Mouse (Mus musculus) MEL (cell line): ENCODE results near the gene Dnaja3.

Experiments
- CHD1 ChIP-seq: IDR thresholded peaks from 2 replicates; pipeline ENCODE4 v1.6.1; 2012; ENCODE audit warnings: low read depth, mild to moderate bottlenecking, inconsistent platforms, low read length, improper control_type of control experiment
- CTCF ChIP-seq, 3 experiments: IDR thresholded peaks in 2 of 3; conservative IDR thresholded peaks in 1 of 3; 2 replicates each; pipeline ENCODE4 v1.5.1; 2011 to 2012; ENCODE audit warnings: low read length in 3 of 3, low read depth in 2 of 3, mild to moderate bottlenecking in 2 of 3, improper control_type of control experiment in 1 of 3, inconsistent platforms in 1 of 3, mixed read lengths in 1 of 3, moderate library complexity in 1 of 3; ENCODE audit not compliant: control insufficient read depth in 1 of 3, insufficient read depth in 1 of 3, poor library complexity in 1 of 3, severe bottlenecking in 1 of 3
- EP300 ChIP-seq, 2 experiments: IDR thresholded peaks; 2 replicates each; pipeline ENCODE4 v1.6.1; 2011; ENCODE audit warnings: improper control_type of control experiment in 2 of 2, low read length in 2 of 2, low read depth in 1 of 2, mild to moderate bottlenecking in 1 of 2
- KAT2A ChIP-seq: conservative IDR thresholded peaks from 2 replicates; pipeline ENCODE4 v1.6.1; 2012; ENCODE audit warnings: low read depth, low read length, improper control_type of control experiment, inconsistent platforms
- MAFK ChIP-seq: IDR thresholded peaks from 2 replicates; pipeline ENCODE4 v1.6.1; 2011; ENCODE audit warnings: low read depth, mild to moderate bottlenecking, low read length, improper control_type of control experiment, borderline replicate concordance
- MXI1 ChIP-seq: IDR thresholded peaks from 2 replicates; pipeline ENCODE4 v1.6.1; 2011; ENCODE audit warnings: mild to moderate bottlenecking, low read depth, low read length, improper control_type of control experiment
- POLR2A ChIP-seq, 2 experiments: IDR thresholded peaks; 2 replicates each; pipeline ENCODE4 v1.6.1; 2011 to 2012; ENCODE audit warnings: low read length in 2 of 2, mild to moderate bottlenecking in 2 of 2, control low read depth in 1 of 2, improper control_type of control experiment in 1 of 2, low read depth in 1 of 2, moderate library complexity in 1 of 2; ENCODE audit not compliant: control insufficient read depth in 1 of 2, insufficient read depth in 1 of 2, poor library complexity in 1 of 2
- POLR2AphosphoS2 ChIP-seq: IDR thresholded peaks from 2 replicates; pipeline ENCODE4 v1.6.1; 2011; ENCODE audit warnings: low read length, improper control_type of control experiment
- RCOR1 ChIP-seq: IDR thresholded peaks from 2 replicates; pipeline ENCODE4 v1.6.1; 2012; ENCODE audit warnings: low read depth, mild to moderate bottlenecking, inconsistent platforms, low read length, improper control_type of control experiment
- SIN3A ChIP-seq: IDR thresholded peaks from 2 replicates; pipeline ENCODE4 v1.6.1; 2012; ENCODE audit warnings: low read length, improper control_type of control experiment, inconsistent platforms
- TAL1 ChIP-seq: IDR thresholded peaks from 2 replicates; pipeline ENCODE4 v1.6.1; 2012; ENCODE audit warnings: mild to moderate bottlenecking, inconsistent platforms, low read length, moderate library complexity, mixed read lengths
- TBP ChIP-seq: IDR thresholded peaks from 2 replicates; pipeline ENCODE4 v1.8.0; 2011; ENCODE audit warnings: low read depth, low read length, improper control_type of control experiment
- USF1 ChIP-seq: IDR thresholded peaks from 2 replicates; pipeline ENCODE4 v1.6.1; 2014; ENCODE audit warnings: low read depth, mild to moderate bottlenecking, inconsistent platforms, low read length, improper control_type of control experiment, moderate library complexity
- ZNF384 ChIP-seq: IDR thresholded peaks from 2 replicates; pipeline ENCODE4 v1.6.1; 2012; ENCODE audit warnings: low read depth, mild to moderate bottlenecking, inconsistent platforms, low read length, improper control_type of control experiment

- TF ChIP-seq CTCF (IDR thresholded peaks at IDR 0.05 in 2 of 3, conservative IDR thresholded peaks at IDR 0.05 in 1 of 3; ENCODE audit: control insufficient read depth in 1 of 3, insufficient read depth in 1 of 3, low read depth in 2 of 3, low read length in 3 of 3, poor library complexity in 1 of 3, severe bottlenecking in 1 of 3) (no peak), POLR2A (IDR thresholded peaks at IDR 0.05; ENCODE audit: control insufficient read depth in 1 of 2, insufficient read depth in 1 of 2, low read depth in 1 of 2, low read length in 2 of 2, poor library complexity in 1 of 2) (no peak), KAT2A (no peak), POLR2AphosphoS2 (no peak), EP300 (IDR thresholded peaks at IDR 0.05; ENCODE audit: low read depth in 1 of 2, low read length in 2 of 2) (no peak), MAFK (no peak), MXI1 (no peak), ZNF384 (no peak), TAL1 (no peak), SIN3A (no peak), USF1 (no peak), CHD1 (no peak), TBP (0 out of 2 replicates have a peak, but pooled peaks have one; percentile 11), RCOR1 (no peak)
These were observed 15.7 kb upstream of the Dnaja3 start for GRCm38 (mm10) chr16:4624074-4624473.
